Mouse (Mus musculus): ENCODE data around the gene Ptpn14. TPM values are rescaled to one million over a fixed set of nuclear protein-coding genes. Genes with fewer than 3 reads are reported as not detected.

Gene Ptpn14
- polyA plus RNA-seq, 1 experiment: 13.6 TPM

DNA sequence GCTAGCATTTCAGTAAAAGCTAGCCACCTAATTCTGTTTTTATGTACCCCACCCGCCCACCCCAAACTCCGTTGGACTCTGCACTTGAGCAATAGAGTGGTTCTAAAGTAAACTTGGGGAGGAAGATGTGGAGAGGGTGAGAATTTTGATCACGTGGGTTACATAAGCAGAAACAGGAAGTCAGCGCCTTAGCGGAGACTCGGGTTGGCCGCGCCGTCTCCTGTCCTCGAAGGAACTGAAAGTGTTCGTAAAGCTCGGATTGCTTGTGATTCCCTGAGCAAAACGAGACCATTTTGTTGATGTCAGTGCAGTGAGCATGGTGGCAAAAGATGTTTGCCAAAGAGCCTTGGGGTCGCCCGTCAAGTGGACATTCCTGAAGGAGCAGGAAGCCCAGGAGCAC is 70.9 kb downstream of the Ptpn14 start:
- H3K36me3 ChIP-seq (ENCODE audit: control insufficient read depth, insufficient read depth): no peaks in the 10 kb centered on the region
- no peak overlapping the region for H3K4me3 ChIP-seq
- no peak overlapping the region for H3ac ChIP-seq (ENCODE audit: control insufficient read depth, insufficient read length)
- H3K4me2 ChIP-seq (ENCODE audit: low read depth): no peak overlapping the region
- H3K27me3 ChIP-seq (ENCODE audit: control insufficient read depth, insufficient read depth, insufficient read length): no peaks in the 10 kb centered on the region
- no peak for TF ChIP-seq TCF3 (IDR thresholded peaks at IDR 0.05; ENCODE audit: insufficient read length, low read depth)
- no peak for TF ChIP-seq REST (IDR thresholded peaks at IDR 0.05; ENCODE audit: insufficient read depth, insufficient read length)
- TF ChIP-seq TCF12 (IDR thresholded peaks at IDR 0.05; ENCODE audit: insufficient read depth, poor library complexity, severe bottlenecking): no peak
- TF ChIP-seq MYOD1 (IDR thresholded peaks at IDR 0.05; ENCODE audit: control insufficient read depth in 1 of 3, insufficient read length in 2 of 3, low read depth in 2 of 3): no peak
- no peak for TF ChIP-seq MYOG (IDR thresholded peaks at IDR 0.05; ENCODE audit: control insufficient read depth in 1 of 3, insufficient read depth in 1 of 3, insufficient read length in 2 of 3, low read depth in 2 of 3)
- TF ChIP-seq USF1 (IDR thresholded peaks at IDR 0.05; ENCODE audit: low read depth): no peak
- TF ChIP-seq E2F4 (IDR thresholded peaks at IDR 0.05; ENCODE audit: insufficient read depth): no peak
- no peak for TF ChIP-seq MAX (IDR thresholded peaks at IDR 0.05; ENCODE audit: low read depth)
- no peak for TF ChIP-seq CEBPB (IDR thresholded peaks at IDR 0.05; ENCODE audit: insufficient read depth, poor library complexity, severe bottlenecking)
- no peak for TF ChIP-seq POLR2A (IDR thresholded peaks at IDR 0.05; ENCODE audit: insufficient read length, low read depth)
- no peak for TF ChIP-seq POLR2AphosphoS2 (IDR thresholded peaks at IDR 0.05; ENCODE audit: insufficient read length, low read depth)
- no peak for TF ChIP-seq SRF (IDR thresholded peaks at IDR 0.05; ENCODE audit: control insufficient read depth, insufficient read length, low read depth)
- H3K79me2 ChIP-seq (ENCODE audit: control insufficient read depth, insufficient read depth): peaks cover 43% of the 10 kb centered on the region

DNA sequence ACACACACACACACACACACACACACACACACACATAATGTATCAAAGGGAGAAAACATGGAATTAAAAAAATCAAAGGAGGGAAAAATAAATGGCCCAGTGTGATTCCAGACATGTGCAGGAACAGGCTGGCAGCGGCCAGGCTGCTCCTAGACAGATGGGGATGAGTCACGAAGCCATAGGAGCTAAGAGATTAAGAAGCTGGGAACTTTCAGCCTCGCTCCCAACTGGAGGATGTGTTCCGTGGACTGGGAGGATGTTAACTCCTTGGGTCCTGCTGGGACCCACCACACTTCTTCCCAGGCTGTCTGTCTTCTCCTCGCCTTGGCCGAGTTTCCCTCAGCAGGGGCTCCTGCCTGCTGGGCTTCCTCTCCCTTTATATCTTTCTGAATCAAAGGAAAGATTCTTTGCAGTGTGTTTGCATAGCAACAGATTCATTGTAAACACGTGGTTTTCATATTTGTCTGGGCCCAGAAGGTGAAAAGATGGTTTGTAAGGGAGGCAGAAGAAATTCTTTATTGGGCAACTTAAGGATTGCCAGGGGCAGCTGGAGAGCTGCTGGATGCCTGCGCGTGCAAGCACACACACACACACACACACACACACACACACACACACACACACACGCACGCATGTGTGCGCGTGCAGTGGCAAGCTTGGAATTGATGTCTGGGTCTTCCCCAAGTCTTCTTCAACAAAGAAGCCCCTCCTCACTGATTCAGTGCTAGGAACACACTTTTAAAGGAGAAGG is 72.3 kb downstream of the Ptpn14 start:
- Histone ChIP-seq H3K4me3 (no peak overlapping the region), H3K36me3 (ENCODE audit: control insufficient read depth, insufficient read depth) (no peaks in the 10 kb centered on the region), H3ac (ENCODE audit: control insufficient read depth, insufficient read length) (no peak overlapping the region), H3K27me3 (ENCODE audit: control insufficient read depth, insufficient read depth, insufficient read length) (no peaks in the 10 kb centered on the region), H3K79me2 (ENCODE audit: control insufficient read depth, insufficient read depth) (peaks cover 52% of the 10 kb centered on the region), H3K4me2 (ENCODE audit: low read depth) (peak overlapping the region; percentile 62)
- TF ChIP-seq CEBPB (IDR thresholded peaks at IDR 0.05; ENCODE audit: insufficient read depth, poor library complexity, severe bottlenecking): no peak
- TF ChIP-seq USF1 (IDR thresholded peaks at IDR 0.05; ENCODE audit: low read depth): no peak
- TF ChIP-seq E2F4 (IDR thresholded peaks at IDR 0.05; ENCODE audit: insufficient read depth): no peak
- no peak for TF ChIP-seq POLR2AphosphoS2 (IDR thresholded peaks at IDR 0.05; ENCODE audit: insufficient read length, low read depth)
- TF ChIP-seq MYOD1 (IDR thresholded peaks at IDR 0.05; ENCODE audit: control insufficient read depth in 1 of 3, insufficient read length in 2 of 3, low read depth in 2 of 3): peak in 2 of 3 experiments; percentile 72
- TF ChIP-seq TCF3 (IDR thresholded peaks at IDR 0.05; ENCODE audit: insufficient read length, low read depth): no peak
- TF ChIP-seq REST (IDR thresholded peaks at IDR 0.05; ENCODE audit: insufficient read depth, insufficient read length): no peak
- no peak for TF ChIP-seq SRF (IDR thresholded peaks at IDR 0.05; ENCODE audit: control insufficient read depth, insufficient read length, low read depth)
- TF ChIP-seq TCF12 (IDR thresholded peaks at IDR 0.05; ENCODE audit: insufficient read depth, poor library complexity, severe bottlenecking): no peak
- TF ChIP-seq MYOG (IDR thresholded peaks at IDR 0.05; ENCODE audit: control insufficient read depth in 1 of 3, insufficient read depth in 1 of 3, insufficient read length in 2 of 3, low read depth in 2 of 3): peak in 2 of 3 experiments; percentile 33 to 41

DNA sequence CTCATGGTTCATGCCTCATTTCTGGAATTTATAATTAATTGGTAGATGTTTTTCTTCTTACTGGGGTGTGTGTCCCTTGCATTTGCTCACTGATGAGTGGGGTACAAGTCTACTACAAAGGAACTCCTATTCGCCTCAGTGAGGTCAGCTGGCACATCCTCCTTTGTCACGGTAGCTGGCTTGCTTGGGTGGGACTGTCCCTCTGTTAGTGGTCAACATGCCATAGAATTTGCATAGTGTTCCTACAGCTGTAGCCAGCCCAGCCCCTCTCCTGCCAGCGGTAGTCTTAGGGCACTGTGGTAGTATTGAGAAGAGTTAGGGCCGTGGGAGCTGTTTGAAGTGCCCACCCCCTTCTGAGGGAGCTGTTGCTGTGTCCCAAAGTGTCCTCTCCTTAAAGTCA is 73.2 kb downstream of the Ptpn14 start:
- H3K27me3 ChIP-seq (ENCODE audit: control insufficient read depth, insufficient read depth, insufficient read length): no peaks in the 10 kb centered on the region
- peaks cover 53% of the 10 kb centered on the region for H3K79me2 ChIP-seq (ENCODE audit: control insufficient read depth, insufficient read depth)
- TF ChIP-seq CEBPB (IDR thresholded peaks at IDR 0.05; ENCODE audit: insufficient read depth, poor library complexity, severe bottlenecking): no peak
- TF ChIP-seq TCF12 (IDR thresholded peaks at IDR 0.05; ENCODE audit: insufficient read depth, poor library complexity, severe bottlenecking): no peak
- TF ChIP-seq TCF3 (IDR thresholded peaks at IDR 0.05; ENCODE audit: insufficient read length, low read depth): no peak
- TF ChIP-seq POLR2AphosphoS2 (IDR thresholded peaks at IDR 0.05; ENCODE audit: insufficient read length, low read depth): no peak
- TF ChIP-seq REST (IDR thresholded peaks at IDR 0.05; ENCODE audit: insufficient read depth, insufficient read length): no peak
- TF ChIP-seq E2F4 (IDR thresholded peaks at IDR 0.05; ENCODE audit: insufficient read depth): no peak
- no peak for TF ChIP-seq POLR2A (IDR thresholded peaks at IDR 0.05; ENCODE audit: insufficient read length, low read depth)
- TF ChIP-seq USF1 (IDR thresholded peaks at IDR 0.05; ENCODE audit: low read depth): no peak
- no peak for TF ChIP-seq MYOD1 (IDR thresholded peaks at IDR 0.05; ENCODE audit: control insufficient read depth in 1 of 3, insufficient read length in 2 of 3, low read depth in 2 of 3)
- no peak overlapping the region for H3K4me3 ChIP-seq
- no peak overlapping the region for H3ac ChIP-seq (ENCODE audit: control insufficient read depth, insufficient read length)
- no peak overlapping the region for H3K4me2 ChIP-seq (ENCODE audit: low read depth)
- no peaks in the 10 kb centered on the region for H3K36me3 ChIP-seq (ENCODE audit: control insufficient read depth, insufficient read depth)

DNA sequence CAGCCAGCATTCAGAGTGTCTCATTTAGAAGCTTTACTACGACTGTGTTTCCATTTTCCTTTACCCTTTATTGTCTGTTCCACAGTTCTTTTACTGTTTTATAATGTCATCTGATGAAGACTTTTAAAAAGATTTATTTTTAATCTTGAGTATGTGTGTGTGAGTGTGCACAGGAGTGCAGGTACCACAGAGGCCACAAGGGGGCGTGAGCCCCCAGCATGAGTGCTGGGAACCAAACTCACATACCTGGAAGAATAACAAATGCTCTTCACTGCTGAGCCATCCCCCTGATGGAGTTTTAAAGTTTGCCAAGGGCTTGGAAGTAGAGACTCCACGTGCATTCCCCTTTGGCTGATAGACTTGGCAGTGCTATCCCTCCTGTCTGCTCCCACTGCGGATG is 74.5 kb downstream of the Ptpn14 start:
- no peaks in the 10 kb centered on the region for H3K27me3 ChIP-seq (ENCODE audit: control insufficient read depth, insufficient read depth, insufficient read length)
- TF ChIP-seq TCF12 (IDR thresholded peaks at IDR 0.05; ENCODE audit: insufficient read depth, poor library complexity, severe bottlenecking): no peak
- TF ChIP-seq POLR2AphosphoS2 (IDR thresholded peaks at IDR 0.05; ENCODE audit: insufficient read length, low read depth): no peak
- no peak for TF ChIP-seq REST (IDR thresholded peaks at IDR 0.05; ENCODE audit: insufficient read depth, insufficient read length)
- no peak for TF ChIP-seq CEBPB (IDR thresholded peaks at IDR 0.05; ENCODE audit: insufficient read depth, poor library complexity, severe bottlenecking)
- TF ChIP-seq MYOD1 (IDR thresholded peaks at IDR 0.05; ENCODE audit: control insufficient read depth in 1 of 3, insufficient read length in 2 of 3, low read depth in 2 of 3): no peak
- no peak for TF ChIP-seq SRF (IDR thresholded peaks at IDR 0.05; ENCODE audit: control insufficient read depth, insufficient read length, low read depth)
- no peak for TF ChIP-seq USF1 (IDR thresholded peaks at IDR 0.05; ENCODE audit: low read depth)
- no peak for TF ChIP-seq MAX (IDR thresholded peaks at IDR 0.05; ENCODE audit: low read depth)
- TF ChIP-seq POLR2A (IDR thresholded peaks at IDR 0.05; ENCODE audit: insufficient read length, low read depth): no peak
- no peak for TF ChIP-seq TCF3 (IDR thresholded peaks at IDR 0.05; ENCODE audit: insufficient read length, low read depth)
- TF ChIP-seq E2F4 (IDR thresholded peaks at IDR 0.05; ENCODE audit: insufficient read depth): no peak
- no peak for TF ChIP-seq MYOG (IDR thresholded peaks at IDR 0.05; ENCODE audit: control insufficient read depth in 1 of 3, insufficient read depth in 1 of 3, insufficient read length in 2 of 3, low read depth in 2 of 3)
- H3K4me2 ChIP-seq (ENCODE audit: low read depth): no peak overlapping the region
- peaks cover 50% of the 10 kb centered on the region for H3K79me2 ChIP-seq (ENCODE audit: control insufficient read depth, insufficient read depth)
- H3ac ChIP-seq (ENCODE audit: control insufficient read depth, insufficient read length): no peak overlapping the region
- no peaks in the 10 kb centered on the region for H3K36me3 ChIP-seq (ENCODE audit: control insufficient read depth, insufficient read depth)
- H3K4me3 ChIP-seq: no peak overlapping the region

All from myocyte (in vitro differentiated cells).